Mouse (Mus musculus) olfactory bulb, adult 2 months (tissue): ENCODE measurements at regions not wholly inside any gene's neighbourhood (a gene's known extent, or its start where the extent isn't known, plus 50 kb on each side); places are given as distances from the start of the nearest gene placed in this dataset.

Experiments
- H3K27ac ChIP-seq: fragments of 200-500 bp; 2 replicates; pipeline ENCODE4 v1.5.1; 2012; ENCODE audit warnings: low read depth, low read length; ENCODE audit not compliant: insufficient read depth
- H3K4me1 ChIP-seq: fragments of 200-500 bp; 2 replicates; pipeline ENCODE4 v1.6.1; 2012; ENCODE audit warnings: low read length; ENCODE audit not compliant: control insufficient read depth, insufficient read depth
- H3K4me3 ChIP-seq: fragments of 200-500 bp; 2 replicates; pipeline ENCODE4 v1.5.1; 2012; ENCODE audit warnings: mild to moderate bottlenecking, low read depth, low read length, moderate library complexity; ENCODE audit not compliant: insufficient read depth
- CTCF ChIP-seq: fragments of 200-500 bp; IDR thresholded peaks from 2 replicates; pipeline ENCODE4 v1.5.1; 2012; ENCODE audit warnings: low read depth, mild to moderate bottlenecking, low read length, moderate library complexity; ENCODE audit not compliant: insufficient read depth
- POLR2A ChIP-seq: fragments of 200-500 bp; IDR thresholded peaks from 2 replicates; pipeline ENCODE4 v1.6.1; 2012; ENCODE audit warnings: mild to moderate bottlenecking, low read depth, low read length, moderate library complexity; ENCODE audit not compliant: insufficient read depth
- WGBS: fragments of 180-500 bp; shearing (Covaris S2); methylation state at CpG from one replicate; pipeline ENCODE4 v1.1.7; 2018; 5-methylcytosine and 5-hydroxymethylcytosine counted together

DNA sequence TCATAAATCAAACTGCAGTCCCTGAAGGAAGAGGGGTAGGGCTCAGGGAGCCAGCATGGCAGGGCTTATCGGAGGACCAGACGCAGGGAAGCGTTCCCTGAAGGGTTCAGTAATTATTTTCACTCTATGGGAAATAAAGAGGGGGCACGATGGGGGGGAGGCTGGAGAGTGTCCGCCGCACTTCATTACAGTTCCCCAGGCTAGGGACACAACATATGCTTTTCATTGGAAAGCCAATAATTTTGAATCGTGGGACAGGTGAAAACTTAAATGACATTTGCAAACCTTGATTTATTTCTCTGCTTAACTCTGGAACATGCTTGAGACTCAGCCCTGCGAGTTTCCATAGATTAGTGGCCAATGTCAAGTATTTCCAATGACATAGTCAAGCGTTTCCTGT is 187.2 kb upstream of the Habp2 start:
- TF ChIP-seq CTCF (no peak), POLR2A (no peak)
- WGBS, result 95% methylated on average over 9 of the region's 9 CpGs
- no peaks in the 10 kb centered on the region for H3K4me1 ChIP-seq

DNA sequence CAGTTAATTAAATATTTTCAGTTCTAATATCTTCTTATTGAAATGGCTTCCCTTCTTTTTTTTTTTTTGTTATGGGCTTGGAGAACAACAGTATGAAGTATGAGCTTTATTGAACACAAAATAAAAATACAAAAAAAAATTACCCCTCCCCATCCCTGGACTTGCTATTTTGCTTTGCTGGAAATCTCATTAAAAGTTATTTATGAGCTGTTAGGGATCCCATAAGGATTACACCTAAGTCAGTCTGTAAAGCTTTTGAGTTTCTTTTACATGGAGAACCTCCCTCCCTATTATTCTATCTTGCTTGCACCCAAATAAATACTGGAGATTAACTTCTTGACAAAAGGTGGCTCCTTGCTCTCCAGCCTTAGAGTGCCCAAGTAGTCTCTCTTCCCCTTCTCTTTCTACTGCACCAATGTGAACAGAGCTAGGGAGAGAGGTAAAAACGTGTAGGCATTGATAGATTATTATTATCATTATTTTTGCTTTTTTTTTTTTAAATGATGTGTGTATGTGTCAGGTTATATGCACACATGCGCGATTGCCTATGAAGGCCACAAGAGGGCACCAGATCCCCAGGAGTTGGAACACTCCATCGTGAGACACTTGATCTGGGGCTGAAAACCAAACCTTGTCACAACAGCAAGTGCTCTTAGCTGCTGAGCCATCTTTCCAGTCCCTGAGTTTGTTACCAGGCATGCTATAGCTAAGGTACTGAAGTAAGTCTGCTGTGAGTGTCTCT is 186.6 kb upstream of the Habp2 start:
- no peak for TF ChIP-seq CTCF
- no peak for TF ChIP-seq POLR2A
- Histone ChIP-seq H3K4me3 (no peak overlapping the region), H3K27ac (no peak overlapping the region), H3K4me1 (no peaks in the 10 kb centered on the region)
- 78% methylated on average over 4 of the region's 4 CpGs for WGBS

More for the DNA sequence above, 187.2 kb upstream of the Habp2 start:
- Histone ChIP-seq H3K4me3 (no peak overlapping the region), H3K27ac (no peak overlapping the region)

DNA sequence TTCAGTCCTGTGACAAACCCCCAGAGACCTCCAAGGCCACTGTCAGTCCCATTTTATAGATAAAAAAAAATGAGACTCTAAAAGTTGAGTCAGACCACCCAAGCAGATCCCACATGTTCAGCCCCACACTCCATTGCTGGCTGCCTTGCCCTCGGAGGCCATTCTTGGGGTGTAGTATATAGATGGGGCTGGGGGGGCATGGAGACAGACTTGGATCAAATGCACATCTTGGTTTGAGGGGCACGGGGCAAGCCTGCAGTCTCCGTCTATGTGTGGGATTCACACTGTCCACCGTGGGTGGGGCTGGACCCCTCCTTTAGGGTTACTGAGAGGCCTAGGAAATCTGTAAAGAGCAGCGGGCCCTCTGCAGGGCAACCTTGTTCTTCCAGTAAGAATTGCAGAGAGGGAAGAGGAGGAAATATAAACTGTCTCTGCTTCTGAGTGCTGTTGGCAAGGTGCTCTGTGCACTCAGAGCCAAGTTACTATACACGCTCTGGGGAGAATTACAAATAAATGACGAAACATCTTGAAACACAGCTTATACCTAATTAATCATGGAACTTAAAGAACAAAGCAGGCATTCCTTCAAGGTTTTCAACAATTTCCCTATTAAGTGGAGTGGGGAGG is 184.4 kb upstream of the Habp2 start:
- TF ChIP-seq CTCF (no peak), POLR2A (no peak)
- no peak overlapping the region for H3K4me3 ChIP-seq
- H3K4me1 ChIP-seq, result 0 out of 2 replicates have a peak, but pooled peaks cover 3% of the 10 kb centered on the region
- WGBS, result 85% methylated on average over 7 of the region's 7 CpGs
- H3K27ac ChIP-seq, result no peak overlapping the region

DNA sequence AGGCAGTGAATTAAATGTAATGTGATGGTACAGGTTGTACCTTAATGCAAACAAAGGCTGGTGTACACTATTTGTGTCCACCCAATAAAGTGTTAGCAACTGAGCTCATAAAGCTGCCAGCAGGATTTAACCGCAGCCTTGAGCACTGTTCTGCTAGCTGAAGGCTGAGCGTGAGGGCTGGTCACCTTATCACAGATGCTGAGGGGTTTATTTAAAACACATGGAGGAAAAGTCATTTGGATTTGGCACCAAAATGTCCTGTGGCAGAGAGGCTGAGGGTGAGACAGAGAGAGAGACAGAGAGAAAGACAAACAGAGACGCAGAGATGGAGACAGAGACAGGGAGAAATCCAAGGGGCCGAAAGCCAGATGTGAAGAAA is 181.9 kb upstream of the Habp2 start:
- 0 out of 2 replicates have a peak, but pooled peaks cover 3% of the 10 kb centered on the region for H3K4me1 ChIP-seq
- no peak for TF ChIP-seq CTCF
- no peak for TF ChIP-seq POLR2A
- H3K4me3 ChIP-seq, result no peak overlapping the region
- 89% methylated on average over 4 of the region's 4 CpGs for WGBS
- H3K27ac ChIP-seq, result no peak overlapping the region

DNA sequence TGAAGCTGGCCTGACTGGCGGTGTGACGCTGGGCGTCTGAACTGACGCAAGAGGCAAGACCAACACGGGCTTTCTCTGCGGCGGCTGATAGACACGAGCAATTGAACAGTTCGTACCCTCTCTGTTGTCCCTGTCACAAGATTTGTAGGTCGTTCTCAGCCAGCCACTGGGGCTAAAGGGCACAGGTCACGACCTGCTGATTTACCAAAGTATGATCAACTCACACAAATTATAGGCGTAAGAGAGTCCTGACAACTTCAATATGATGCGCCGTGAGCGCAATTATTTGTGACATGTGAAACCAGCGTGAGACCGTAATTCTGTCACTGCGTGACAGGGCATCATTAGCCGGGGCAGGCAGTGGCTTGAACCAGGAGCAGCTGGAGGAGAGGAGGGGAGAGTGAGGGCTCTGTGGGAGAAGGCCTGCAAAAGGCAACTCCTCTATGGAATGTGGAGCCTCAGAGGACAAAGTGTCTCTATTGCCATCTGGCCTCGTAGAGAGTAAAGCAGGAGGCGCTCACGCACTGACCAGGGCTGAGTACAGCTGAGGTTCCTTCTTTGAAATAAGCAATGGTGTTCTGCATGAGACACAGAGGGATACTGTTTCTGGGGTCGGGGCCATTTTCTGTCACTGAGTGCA is 181.4 kb upstream of the Habp2 start:
- WGBS, result 60% methylated on average over 23 of the region's 23 CpGs
- TF ChIP-seq CTCF (no peak), POLR2A (no peak)

DNA sequence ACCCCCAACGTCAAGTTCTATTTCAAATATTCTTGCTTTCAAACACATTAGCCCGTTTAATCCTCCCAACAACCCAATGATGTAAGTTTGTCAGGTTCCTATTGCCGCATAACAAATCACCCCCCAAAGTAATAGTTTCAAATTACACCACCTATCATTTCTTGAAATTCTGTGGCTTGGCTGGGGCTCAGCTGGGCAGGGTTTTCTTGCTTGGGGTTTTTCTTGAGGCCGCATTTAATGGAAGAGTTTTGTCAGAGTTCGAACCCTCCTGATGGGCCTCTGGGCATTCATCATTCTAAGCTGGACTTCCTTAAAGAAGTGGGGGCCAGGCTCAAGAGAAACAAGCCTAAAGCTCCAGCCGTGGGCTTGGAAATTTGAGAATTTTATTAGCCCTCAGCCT is 178.1 kb upstream of the Habp2 start:
- 0 out of 2 replicates have a peak, but pooled peaks cover 3% of the 10 kb centered on the region for H3K4me1 ChIP-seq
- 94% methylated on average over 6 of the region's 6 CpGs for WGBS
- TF ChIP-seq POLR2A (no peak), CTCF (no peak)

More for the DNA sequence above, 181.4 kb upstream of the Habp2 start:
- Histone ChIP-seq H3K4me3 (no peak overlapping the region), H3K27ac (no peak overlapping the region), H3K4me1 (0 out of 2 replicates have a peak, but pooled peaks cover 3% of the 10 kb centered on the region)

DNA sequence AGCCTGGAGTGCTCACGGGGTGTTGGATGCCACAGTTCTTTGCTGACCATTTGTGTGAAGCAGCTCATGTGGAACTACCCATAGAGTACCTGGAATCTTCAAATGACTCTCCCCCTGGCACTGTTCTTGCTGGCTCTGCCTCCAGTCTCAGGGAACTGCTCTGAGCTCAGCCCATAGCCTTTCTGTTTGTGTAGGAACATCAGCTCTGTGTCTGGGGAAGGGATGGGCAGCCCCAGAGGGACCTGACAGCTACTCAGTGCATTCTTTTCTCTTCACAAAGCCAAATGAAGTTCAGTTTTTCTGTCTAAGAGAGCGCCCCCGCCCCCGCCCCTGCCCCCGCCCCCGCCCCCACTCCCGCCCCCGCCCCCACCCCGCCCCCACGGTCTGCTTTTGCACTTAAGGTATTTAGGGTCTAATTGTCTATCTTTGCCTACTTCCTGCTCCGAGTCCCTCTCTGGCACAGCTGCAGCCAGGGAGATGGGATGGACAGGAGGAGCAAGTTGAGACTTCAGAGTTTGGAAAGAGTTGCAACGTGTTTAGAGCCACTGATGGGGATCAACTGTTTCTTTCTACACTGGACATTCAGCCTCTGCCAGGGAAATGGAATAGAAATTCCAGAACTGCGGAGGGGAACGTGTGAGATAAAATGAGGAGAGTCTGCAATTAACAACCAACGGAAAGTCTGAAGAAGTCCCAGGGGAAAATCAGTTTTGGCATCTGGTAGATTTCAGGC is 171.2 kb upstream of the Habp2 start:
- Histone ChIP-seq H3K27ac (no peak overlapping the region), H3K4me1 (no peaks in the 10 kb centered on the region), H3K4me3 (no peak overlapping the region)
- TF ChIP-seq POLR2A (no peak), CTCF (no peak)
- WGBS, result 12% methylated on average over 15 of the region's 15 CpGs

More for the DNA sequence above, 178.1 kb upstream of the Habp2 start:
- Histone ChIP-seq H3K27ac (no peak overlapping the region), H3K4me3 (no peak overlapping the region)

DNA sequence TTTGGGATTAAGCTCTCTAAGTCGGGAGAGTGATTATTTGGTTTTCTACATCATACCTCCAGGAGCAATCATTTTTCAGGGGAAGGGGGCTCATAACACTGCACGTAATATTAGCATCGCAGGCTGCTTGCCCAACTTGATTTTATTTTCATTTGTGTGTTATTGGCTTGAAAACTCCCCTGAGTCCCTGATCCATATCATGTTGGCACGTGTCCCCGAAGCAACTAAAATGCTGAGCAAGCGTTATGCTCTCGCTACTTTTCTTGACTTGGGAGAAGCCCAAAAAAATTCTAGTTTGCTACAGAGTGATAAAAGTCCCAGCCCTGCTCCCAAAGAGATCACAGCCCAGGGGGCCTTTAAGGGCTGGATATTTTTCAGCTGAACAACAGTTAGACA is 170.7 kb upstream of the Habp2 start:
- TF ChIP-seq CTCF (no peak), POLR2A (no peak)
- H3K4me1 ChIP-seq, result no peaks in the 10 kb centered on the region
- 66% methylated on average over 7 of the region's 7 CpGs for WGBS
- H3K27ac ChIP-seq, result no peak overlapping the region
- no peak overlapping the region for H3K4me3 ChIP-seq

DNA sequence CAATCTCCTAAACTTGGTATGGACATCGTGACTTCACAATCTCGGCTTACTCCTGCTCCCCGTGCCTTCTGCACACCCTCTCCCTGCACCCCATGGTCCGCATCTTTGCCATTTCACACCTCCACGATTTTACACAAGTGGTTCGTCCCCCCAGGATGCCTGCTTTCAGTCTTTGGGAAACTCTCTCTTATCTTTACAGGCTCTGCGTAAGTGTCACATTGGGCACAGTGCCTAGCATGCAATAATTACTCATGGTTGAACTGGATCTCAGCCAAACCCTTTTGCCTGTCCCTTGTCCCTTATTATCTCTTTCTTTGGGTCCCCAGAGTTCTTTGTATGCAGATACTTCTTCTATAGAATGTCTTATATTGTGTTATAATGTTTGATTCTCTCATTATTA is 166.2 kb upstream of the Habp2 start:
- WGBS, result 62% methylated on average over 7 of the region's 7 CpGs
- no peak overlapping the region for H3K4me3 ChIP-seq
- TF ChIP-seq POLR2A (no peak), CTCF (no peak)
- H3K27ac ChIP-seq, result no peak overlapping the region
- H3K4me1 ChIP-seq, result no peaks in the 10 kb centered on the region
